Mouse (Mus musculus) WW6 (cell line): ENCODE data around the gene Cd164l2.

ENCODE experiments used
- DNase-seq: peaks from one replicate; pipeline ENCODE4 v3.0.0-alpha.2; 2013; ENCODE audit warnings: low read depth, low spot score

Gene Cd164l2

GRCm38 (mm10) chr4:133211751-133212561 lies at the start of gene Cd164l2, which contains the start of gene Gpr3:
Gene Cd164l2, plus strand, starts transcription at chr4:133212131.
Gene Gpr3, minus strand, starts transcription at chr4:133212536.
- no peak for DNase-seq

GRCm38 (mm10) chr4:133162196-133162595 lies 49.7 kb upstream of the Cd164l2 start:
- no peak for DNase-seq

- DNase-seq = no peak
These were observed 45.2 kb upstream of the Cd164l2 start for GRCm38 (mm10) chr4:133166773-133167172.

GRCm38 (mm10) chr4:133169237-133170055 lies 42.5 kb upstream of the Cd164l2 start:
- no peak for DNase-seq

GRCm38 (mm10) chr4:133170056-133170524 lies 41.8 kb upstream of the Cd164l2 start:
- DNase-seq = no peak

GRCm38 (mm10) chr4:133170616-133171015 lies 41.3 kb upstream of the Cd164l2 start:
- no peak for DNase-seq

- no peak for DNase-seq
These were observed 39.5 kb upstream of the Cd164l2 start for GRCm38 (mm10) chr4:133172451-133172850.

GRCm38 (mm10) chr4:133174361-133174760 lies 37.6 kb upstream of the Cd164l2 start:
- DNase-seq = no peak

GRCm38 (mm10) chr4:133175274-133175673 lies 36.7 kb upstream of the Cd164l2 start:
- DNase-seq = no peak

- DNase-seq = no peak
These were observed 35.8 kb upstream of the Cd164l2 start for GRCm38 (mm10) chr4:133175998-133176760.

GRCm38 (mm10) chr4:133176761-133177403 lies 35.0 kb upstream of the Cd164l2 start:
- DNase-seq = no peak

- no peak for DNase-seq
These were observed 33.6 kb upstream of the Cd164l2 start for GRCm38 (mm10) chr4:133178305-133178704.

GRCm38 (mm10) chr4:133179258-133179657 lies 32.7 kb upstream of the Cd164l2 start:
- DNase-seq = no peak

- no peak for DNase-seq
These were observed 29.4 kb upstream of the Cd164l2 start for GRCm38 (mm10) chr4:133182439-133183033.

GRCm38 (mm10) chr4:133184031-133184897 lies 27.7 kb upstream of the Cd164l2 start:
- DNase-seq = no peak

GRCm38 (mm10) chr4:133184898-133185665 lies 26.8 kb upstream of the Cd164l2 start:
- DNase-seq = no peak

GRCm38 (mm10) chr4:133185893-133186292 lies 26.0 kb upstream of the Cd164l2 start:
- no peak for DNase-seq

GRCm38 (mm10) chr4:133186856-133187255 lies 25.1 kb upstream of the Cd164l2 start:
- DNase-seq = no peak

- no peak for DNase-seq
These were observed 22.5 kb upstream of the Cd164l2 start for GRCm38 (mm10) chr4:133189396-133189795.
